Mouse (Mus musculus) lung, adult 2 months (tissue): ENCODE measurements around the gene Gm43064. TPM values are rescaled to one million over a fixed set of nuclear protein-coding genes. Genes with fewer than 3 reads are reported as not detected.
A peak's percentile ranks its signal among the peaks of the same experiment; 100 is the strongest.

Source experiments
- DNase-seq: peaks from one replicate; pipeline ENCODE4 v3.0.0; 2022
- H3K4me1 ChIP-seq: fragments of 200-500 bp; 2 replicates; pipeline ENCODE4 v1.6.1; 2011; ENCODE audit warnings: low read length; ENCODE audit not compliant: control insufficient read depth, insufficient read depth
- H3K4me3 ChIP-seq: fragments of 200-500 bp; replicated peaks from 2 replicates; pipeline ENCODE3; 2011; ENCODE audit warnings: low read depth, mild to moderate bottlenecking, control low read depth, low read length; ENCODE audit errors: extremely low read depth
- CTCF ChIP-seq: fragments of 200-500 bp; IDR thresholded peaks from 2 replicates; pipeline ENCODE4 v1.5.1; 2011; ENCODE audit warnings: mild to moderate bottlenecking, low read length, control low read depth; ENCODE audit not compliant: insufficient read depth
- POLR2A ChIP-seq: fragments of 200-500 bp; IDR thresholded peaks from 2 replicates; pipeline ENCODE4 v1.6.1; 2011; ENCODE audit warnings: low read depth, mild to moderate bottlenecking, control low read depth, low read length, borderline replicate concordance; ENCODE audit errors: extremely low read depth
- WGBS: fragments of 180-500 bp; shearing (Covaris S2); methylation state at CpG from one replicate; pipeline ENCODE4 v1.1.7; 2018; 5-methylcytosine and 5-hydroxymethylcytosine counted together
- polyA plus RNA-seq: library from polyadenylated mRNA; depleted of rRNA; stranded (reverse); fragments of >200 nt; gene quantifications from 2 replicates; pipeline ENCODE4 v1.2.3, GENCODE M21; 2012

Gm43064 gene
- polyA plus RNA-seq, 1 experiment = not detected

DNA sequence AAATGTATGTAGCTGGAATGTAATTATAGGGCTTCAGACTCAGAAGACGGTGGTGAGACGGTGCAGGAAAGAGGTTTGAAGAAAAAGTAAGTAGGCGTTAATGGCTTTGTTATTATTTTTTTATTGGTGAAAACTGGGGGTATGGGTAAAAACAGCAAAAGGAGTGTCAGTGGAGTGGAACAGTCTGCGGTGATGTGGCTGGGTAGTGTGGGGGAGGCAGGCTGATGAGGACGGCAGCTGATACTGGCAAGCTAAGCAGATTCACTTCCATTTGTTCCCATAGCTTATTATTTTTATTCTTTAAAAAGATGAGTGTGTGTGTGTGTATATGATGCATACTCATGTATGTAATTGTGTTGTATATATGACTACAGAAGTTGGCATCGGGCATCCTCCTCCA is 42.1 kb downstream of the Gm43064 start:
- H3K4me3 ChIP-seq = no peak overlapping the region
- TF ChIP-seq POLR2A = no peak
- TF ChIP-seq CTCF = no peak
- DNase-seq = no peak
- no peaks in the 10 kb centered on the region; the same call in 1 of the 2 replicates for H3K4me1 ChIP-seq
- whole genome bisulfite sequencing = 92% methylated on average over 6 of the region's 6 CpGs

DNA sequence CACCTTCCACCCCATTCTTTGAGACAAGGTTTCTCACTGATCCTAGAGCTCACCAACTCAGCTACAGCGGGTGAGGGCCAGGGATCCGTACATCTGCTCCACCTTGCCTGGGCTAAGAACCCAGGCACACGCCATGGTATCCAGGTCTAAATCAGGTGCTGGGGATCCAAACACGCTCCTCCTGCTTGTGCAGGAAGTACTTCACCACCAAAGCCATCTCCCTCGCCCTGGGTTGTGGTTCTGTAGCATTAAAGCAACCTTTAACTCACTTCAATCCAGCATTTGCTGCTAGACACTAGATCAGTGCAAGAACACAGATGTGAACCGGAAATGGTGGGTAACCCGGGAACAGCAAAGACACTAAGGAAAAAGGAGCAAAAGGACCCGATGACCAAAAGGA is 42.5 kb downstream of the Gm43064 start:
- TF ChIP-seq CTCF (no peak), POLR2A (no peak)
- Histone ChIP-seq H3K4me1 (no peaks in the 10 kb centered on the region; the same call in 1 of the 2 replicates), H3K4me3 (no peak overlapping the region)
- 70% methylated on average over 8 of the region's 8 CpGs for WGBS
- DNase-seq = no peak

DNA sequence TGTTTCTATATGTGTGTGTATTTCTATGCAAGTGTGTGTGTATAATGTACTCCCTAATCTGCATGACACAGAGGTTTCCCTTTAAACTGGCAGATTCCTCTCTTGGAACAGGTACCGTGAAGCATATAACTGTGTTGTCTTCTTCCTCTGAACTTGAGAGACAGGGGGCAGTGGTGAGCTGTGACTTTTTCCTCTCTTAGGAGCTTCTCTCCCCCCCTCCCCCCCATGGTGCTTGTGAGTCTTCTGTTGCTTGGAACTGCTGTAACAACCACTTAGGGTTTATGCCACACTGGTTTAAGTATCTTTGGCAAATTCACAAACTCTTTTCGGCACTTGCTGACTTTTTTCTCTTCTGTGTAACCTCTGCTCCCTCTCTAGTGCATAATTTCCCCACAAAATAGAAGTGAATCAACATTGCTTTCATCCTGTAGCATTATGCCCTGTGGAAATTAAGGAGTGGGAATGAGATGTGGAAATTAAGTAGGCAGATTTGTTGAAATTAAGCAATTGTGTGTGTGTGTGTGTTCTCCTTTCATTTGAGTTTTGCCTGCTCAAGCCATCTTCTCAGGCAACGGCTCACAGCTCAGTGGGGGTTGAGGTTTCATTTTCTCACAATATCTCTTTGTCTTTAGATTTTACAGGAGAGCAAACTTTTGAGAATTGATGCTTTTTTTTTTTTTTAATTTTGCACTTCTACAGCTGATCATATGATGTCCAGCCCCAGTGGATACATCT is 43.4 kb downstream of the Gm43064 start:
- peak; percentile 34 for DNase-seq
- Histone ChIP-seq H3K4me1 (no peaks in the 10 kb centered on the region; the same call in 1 of the 2 replicates), H3K4me3 (peak overlapping the region; percentile 22)
- TF ChIP-seq CTCF = peak; percentile 23; the same call in 1 of the 2 replicates
- no peak for TF ChIP-seq POLR2A
- WGBS = 40% methylated on average over 3 of the region's 3 CpGs

DNA sequence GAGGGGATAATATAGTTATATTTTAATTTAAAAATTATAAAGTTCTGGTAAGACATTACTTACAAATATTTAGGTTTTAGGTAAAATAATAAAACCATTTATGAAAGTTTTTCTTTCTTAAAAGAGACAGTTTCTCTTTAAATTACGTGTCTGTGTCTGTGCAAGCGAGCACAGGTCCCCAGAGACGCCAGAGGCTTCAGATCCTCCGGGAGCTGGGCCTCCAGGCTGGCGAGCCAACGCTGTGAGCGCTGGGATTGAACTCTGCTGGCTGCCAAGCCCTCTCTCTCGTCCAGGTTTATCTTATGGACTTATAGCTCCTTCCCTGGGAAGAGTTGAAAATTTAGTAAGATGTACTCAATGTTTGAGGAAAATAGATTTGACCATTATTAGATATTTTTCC is 44.4 kb downstream of the Gm43064 start:
- 56% methylated on average over 8 of the region's 8 CpGs for WGBS
- TF ChIP-seq CTCF (no peak), POLR2A (no peak)
- Histone ChIP-seq H3K4me1 (no peaks in the 10 kb centered on the region; the same call in 1 of the 2 replicates), H3K4me3 (no peak overlapping the region)
- DNase-seq = no peak

DNA sequence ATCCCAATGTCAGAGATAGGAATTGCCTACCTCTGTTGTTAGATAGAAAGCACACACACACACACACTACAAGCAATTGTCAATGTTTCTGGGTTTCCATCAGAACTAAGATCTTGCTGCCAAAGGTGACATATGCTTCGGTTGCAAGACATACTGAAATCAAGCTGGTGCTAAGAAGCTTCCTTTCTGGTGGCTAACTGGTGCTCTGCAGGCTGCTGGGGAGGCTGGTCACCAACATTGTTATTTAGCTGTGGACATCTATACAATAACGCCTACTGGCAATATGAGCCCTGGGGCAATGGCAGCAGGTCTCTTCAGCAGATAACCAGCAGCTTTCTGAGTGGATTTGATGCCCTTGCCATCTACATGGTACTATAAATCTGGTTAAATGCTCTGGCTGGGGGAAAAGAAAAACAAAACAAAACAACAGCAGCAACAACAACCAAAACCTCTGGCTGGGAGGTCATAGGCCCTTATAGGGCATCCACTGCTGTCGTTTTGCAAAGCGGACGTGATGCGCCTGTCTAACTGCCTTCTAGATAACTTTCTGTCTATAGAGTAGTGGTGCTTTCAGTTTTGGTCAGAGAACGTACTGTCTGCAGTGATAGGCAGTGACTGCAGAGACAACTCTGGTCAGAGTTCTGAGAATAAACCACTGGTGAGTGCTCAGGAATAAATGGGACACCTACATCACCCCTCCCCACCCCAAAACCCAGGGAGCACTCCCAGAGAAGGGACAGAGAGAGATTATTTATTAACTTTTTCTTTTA is 47.8 kb downstream of the Gm43064 start:
- TF ChIP-seq CTCF (no peak), POLR2A (no peak)
- Histone ChIP-seq H3K4me1 (no peaks in the 10 kb centered on the region; the same call in none of the 2 replicates), H3K4me3 (no peak overlapping the region)
- WGBS = 86% methylated on average over 7 of the region's 7 CpGs
- DNase-seq = no peak

DNA sequence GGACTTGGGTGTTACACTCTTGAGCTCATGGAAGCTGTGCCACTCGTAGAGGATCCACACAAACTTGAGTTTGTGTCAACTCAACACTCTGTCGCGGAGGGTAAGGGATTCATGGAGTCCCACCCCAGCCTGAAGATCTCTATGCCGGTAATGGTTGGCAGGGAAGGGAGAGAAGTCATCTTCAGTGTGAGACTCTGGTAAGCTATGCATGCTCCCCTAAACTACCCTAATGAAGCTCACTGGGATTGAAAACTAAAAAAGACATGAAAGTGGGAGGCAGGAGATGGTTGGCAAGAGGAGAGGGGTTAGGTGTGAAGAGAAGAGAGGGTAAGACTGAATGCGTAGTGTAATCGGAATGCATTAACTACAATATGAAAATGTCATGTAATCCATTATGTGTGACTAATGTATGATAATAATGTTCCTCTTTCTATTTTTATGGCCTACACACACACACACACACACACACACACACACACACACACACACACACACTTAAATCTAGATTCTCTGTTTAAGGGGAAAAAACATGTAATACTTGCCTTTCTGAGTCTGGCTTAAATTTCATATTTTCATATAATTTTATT is 48.7 kb downstream of the Gm43064 start:
- H3K4me3 ChIP-seq = no peak overlapping the region
- TF ChIP-seq CTCF = no peak
- no peaks in the 10 kb centered on the region; the same call in 1 of the 2 replicates for H3K4me1 ChIP-seq
- 82% methylated on average over 6 of the region's 6 CpGs for WGBS
- DNase-seq = no peak

DNA sequence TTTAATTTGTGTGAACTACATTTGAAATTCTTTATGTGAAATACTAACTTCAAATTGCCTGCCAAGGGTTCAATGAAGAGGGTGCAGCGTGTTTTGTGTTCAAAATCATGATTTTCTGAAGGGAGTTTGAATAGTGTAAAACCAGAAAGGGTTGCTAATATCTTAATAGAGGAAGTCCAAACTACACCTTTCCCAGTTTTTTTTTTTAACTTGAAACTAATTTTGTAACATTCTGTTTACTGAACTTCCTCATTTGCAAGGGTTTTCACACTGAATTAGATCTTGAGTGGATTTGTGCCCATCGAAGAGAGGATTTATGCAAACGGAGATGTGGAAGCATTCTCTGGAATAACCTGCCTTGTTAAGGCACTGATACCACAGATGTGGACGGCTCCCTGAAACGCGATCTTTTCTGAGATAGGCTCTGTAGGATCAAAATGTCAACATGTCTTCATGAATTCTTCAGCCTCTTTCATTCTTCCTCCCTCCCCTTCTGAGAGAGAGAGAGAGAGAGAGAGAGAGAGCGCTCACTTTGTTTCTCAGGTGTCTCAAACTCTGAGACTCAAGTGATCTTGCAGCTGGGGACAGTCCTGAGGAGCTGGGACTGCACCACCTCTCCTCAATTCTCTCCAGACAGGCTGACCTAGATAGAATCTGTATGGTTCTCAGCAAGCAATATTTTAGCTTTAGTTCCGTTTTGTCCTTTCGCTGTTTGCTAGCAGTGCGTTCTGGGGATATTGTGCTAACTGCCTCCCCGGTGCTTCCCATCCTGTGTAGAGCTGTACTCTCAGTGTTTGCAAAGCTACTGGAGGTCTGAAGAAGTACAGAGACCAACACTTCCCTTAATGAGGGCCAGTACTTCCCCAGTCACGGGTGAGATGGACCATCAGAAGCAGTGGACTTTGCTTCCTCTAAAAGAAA is 49.8 kb downstream of the Gm43064 start, which contains the start of gene Ptpn22:
Gene Ptpn22, plus strand, starts transcription at position 915 of the 921 bp plus-strand sequence.
- Histone ChIP-seq H3K4me3 (peak within 1 kb of the TSS; percentile 18), H3K4me1 (no peaks in the 10 kb centered on the region; the same call in 1 of the 2 replicates)
- TF ChIP-seq POLR2A (no peak), CTCF (no peak)
- WGBS = 53% methylated on average over 12 of the region's 12 CpGs
- peak; percentile 9 for DNase-seq

DNA sequence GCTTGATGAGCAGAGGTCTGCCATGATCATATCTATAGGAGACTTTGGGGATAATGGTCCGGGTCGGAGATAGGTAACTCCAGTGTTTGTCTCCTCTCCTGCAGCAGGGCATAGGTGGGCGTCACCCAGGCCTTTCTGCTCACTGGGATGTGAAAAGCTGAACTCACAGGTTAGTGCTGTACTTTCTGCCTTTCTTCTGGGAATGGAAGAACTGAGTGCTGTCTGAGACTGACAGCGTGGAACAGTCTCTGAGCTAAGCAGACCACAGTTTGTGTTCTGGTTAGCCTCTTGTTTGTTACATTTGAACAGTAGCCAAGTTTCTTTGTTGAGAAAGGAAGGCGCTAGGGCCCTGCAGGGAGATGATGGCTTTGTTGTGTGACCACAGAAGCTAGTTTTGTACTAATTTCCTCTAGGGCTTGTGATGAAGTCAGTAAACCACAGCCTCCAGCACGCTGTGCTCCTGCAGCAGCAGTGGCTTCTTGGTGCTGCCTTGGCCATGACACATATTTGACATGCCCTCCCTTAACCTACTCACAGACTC is 50.5 kb downstream of the Gm43064 start:
- no peaks in the 10 kb centered on the region; the same call in 1 of the 2 replicates for H3K4me1 ChIP-seq
- 36% methylated on average over 6 of the region's 6 CpGs for WGBS
- TF ChIP-seq CTCF = no peak
- peak; percentile 44; the same call in 1 of the 2 replicates for TF ChIP-seq POLR2A
- peak overlapping the region; percentile 18 for H3K4me3 ChIP-seq
- DNase-seq = peak; percentile 24
